Mouse (Mus musculus): Measurements from ENCODE around the gene Axl.
A peak's percentile ranks its signal among the peaks of the same experiment; 100 is the strongest.

Gene Axl

DNA sequence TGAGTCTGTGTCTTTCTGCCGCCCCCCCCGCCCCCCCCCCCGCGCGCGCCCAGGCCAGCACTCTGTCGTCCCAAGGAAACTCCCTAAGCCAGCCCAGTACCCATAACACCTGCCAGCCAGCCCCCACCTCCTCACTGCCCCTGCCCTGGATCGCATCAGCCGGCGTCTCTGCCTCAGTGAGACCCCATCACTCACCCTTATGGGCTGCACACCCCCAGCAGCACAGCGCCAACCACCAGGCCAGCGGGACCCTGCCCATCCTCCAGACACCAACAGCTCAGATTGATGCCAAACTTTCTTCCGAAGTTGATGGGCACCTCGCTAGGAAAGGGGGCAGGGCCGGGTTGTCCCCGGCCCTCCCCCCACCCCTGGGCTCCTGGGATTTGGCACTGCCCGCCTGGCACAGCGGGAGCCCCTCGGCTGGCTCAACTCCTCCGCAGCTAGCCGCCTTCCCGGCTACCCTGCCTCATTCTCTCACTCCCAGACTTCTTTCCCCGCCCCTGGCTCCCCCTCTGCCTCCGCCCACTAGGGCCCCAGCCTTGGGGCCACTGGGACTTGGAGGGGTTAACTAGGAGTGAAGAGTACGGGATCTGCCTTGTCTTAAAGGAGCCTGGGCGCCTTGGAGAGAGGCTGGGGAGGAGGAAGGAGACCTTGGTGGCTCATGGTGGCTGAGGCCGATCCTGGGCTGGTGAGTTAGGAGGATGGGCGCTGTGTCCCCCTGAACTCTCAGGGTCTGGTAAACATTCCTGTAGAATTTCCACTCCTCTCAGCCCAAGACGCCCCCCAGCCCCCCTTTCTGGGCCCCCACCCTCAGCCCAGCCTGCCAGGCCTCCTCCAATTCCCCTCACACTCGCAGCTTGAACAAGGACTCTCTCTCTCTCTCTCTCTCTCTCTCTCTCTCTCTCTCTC is at the start of gene Axl:
Gene Axl, minus strand, starts transcription at position 486 of the 909 bp plus-strand sequence.
- DNase-seq (ENCODE audit: low spot score in 2 of 2) = no peak

DNA sequence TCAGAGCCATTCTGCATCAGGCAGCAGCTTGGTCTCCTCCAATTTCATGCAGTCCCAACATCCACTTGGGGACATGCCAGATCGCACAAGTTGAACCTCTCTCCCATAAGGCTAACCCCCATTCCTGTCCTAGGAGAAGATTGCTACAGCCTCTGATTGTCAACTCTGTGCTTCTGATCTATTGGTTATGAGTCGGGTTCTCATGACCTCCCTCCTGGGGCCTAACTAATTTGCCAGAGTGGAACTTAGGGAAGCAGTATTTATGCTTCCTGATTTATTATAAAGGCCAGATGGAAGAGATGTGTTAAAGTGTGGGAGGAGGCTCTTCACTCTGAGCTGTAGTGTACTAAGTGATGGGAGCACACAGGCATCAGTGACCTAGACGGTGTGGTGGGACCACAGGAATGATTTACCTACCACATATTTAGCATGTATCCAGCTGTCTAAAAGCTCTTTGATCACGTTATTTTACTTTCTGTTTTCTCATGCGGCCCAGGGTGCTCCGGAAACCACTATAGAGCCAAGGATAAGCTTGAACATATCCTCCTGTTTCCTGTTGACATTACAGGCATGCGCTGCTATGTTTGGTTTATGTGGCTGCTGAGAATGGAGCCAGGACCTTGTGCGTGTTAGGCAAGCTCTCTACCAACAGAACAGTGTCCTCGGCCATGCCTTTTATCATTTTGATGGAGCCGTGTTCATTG is 46.8 kb upstream of the Axl start:
- DNase-seq (ENCODE audit: low spot score in 2 of 2) = no peak

DNA sequence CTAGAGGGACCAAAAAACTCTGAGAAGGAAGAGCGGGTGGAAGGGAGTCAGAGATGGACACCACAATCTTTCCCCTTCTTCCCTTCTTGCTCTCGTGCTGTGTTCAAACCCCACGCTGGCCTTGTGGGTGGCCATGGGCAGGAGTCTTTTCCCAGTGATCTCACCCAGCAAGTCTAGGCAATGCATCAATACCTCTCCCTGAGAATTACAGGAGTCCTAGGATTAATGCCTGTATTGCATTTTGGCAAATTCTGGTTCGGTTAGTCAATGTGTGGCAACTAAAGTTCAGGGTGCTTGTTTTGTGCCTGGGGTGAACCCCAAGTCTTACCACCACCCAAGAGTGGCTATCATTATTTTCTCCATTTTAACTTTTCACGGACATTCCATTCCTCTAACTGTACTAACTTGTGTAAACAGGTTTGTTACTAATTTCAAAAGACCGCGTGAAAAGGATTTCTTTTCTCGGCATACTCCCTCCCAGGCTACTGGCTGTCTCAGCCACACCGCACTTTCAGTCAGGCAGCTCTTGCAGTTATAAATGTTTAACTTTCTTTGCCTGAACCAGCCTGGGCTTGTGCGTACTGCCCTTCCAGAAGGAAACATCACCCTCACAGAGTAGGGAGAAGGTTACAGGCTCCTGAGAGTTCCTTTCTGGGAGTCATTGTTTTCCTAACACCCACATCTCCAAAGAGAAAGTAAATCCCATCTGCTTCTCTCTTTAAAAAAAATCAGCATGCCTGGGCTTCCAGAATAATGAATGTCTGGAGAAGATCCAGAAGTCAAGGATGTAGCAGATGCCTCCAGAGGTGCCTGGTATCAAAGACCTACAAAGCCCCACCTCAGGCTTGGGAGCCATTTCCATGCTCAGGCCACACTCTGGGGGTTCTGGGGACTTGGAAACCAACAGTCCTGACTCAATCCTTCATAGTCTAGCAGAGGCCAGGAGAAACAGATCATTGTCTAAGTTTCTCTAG is 43.3 kb upstream of the Axl start:
- no peak for DNase-seq (ENCODE audit: low spot score in 2 of 2)

DNA sequence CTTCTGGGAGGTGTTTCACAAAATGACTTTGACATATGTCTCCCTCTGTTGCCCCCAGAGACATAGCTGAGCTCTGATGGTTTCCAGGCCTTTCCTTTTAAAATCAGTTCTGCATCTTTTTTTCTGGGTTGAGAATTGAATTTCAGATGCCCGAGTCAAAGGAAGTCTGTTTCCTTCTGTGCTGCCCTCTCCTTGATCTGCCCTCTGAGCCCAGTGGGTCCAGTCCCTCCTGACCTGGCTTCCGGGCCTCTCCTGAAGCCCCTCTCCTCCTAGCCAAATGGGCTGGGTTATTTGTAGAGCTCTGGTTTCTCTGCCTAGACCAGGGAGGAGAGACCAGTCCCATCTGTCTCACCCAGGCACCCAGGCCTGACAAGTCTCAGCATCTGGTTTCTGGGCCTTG is 41.7 kb upstream of the Axl start:
- no peak for DNase-seq (ENCODE audit: low spot score in 2 of 2)

DNA sequence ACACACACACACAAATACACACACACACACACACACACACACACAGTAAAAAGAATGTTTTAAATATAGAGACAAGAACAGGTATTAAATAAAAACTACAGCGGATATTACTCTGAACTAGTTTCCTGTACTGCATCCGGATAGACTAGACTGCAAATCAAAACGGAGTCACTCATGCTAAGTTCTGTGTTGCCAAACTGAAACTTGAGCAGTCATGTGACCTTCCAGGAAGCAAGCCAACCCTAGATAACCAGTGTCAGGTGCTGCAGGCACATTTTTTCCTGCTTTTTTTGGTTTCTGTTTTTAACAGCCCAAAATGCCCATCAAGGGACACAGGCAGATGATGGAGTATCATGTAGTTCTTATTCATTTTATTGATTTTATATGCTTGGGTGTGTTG is 38.7 kb upstream of the Axl start:
- DNase-seq (ENCODE audit: low spot score in 2 of 2) = no peak

DNA sequence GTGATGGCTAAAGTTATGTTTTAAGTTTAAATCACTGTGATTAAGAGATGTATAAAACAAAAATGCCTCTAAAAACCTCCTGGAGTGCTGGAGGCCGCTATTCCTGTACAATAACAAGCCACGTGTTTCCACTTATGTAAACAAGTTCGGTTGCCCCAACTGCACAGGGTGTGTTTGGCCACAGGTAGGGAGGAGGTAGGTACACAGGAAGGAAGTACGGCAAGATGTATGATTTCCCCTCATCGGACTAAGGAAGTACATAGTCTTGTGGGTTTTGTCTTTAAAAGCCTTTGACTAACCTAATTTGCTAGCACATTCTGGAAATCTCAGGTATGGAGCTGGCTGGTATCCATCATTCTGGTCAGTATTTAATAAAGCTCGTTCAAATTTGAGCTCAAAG is 37.5 kb upstream of the Axl start:
- no peak for DNase-seq (ENCODE audit: low spot score in 2 of 2)

DNA sequence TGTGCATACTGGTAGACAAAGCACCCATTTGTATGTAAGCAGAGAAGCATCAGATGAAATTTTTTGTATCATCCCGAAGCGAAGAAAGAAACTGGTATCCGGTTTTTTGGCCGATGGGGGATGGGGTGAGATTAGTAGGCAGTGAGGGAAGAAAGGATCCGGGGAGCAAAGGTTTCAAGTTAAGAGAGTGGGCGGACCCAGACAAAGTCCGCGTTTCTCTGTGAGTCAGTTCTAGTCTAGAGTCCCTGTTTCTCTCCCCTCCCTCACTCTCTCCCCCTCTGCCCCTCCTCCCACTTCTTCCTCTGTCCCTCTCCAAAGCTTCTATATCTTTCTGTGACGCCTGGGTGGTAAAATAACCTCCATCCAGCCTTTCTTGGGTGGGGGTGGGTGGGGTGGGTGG is 36.5 kb upstream of the Axl start:
- DNase-seq (ENCODE audit: low spot score in 2 of 2) = no peak

DNA sequence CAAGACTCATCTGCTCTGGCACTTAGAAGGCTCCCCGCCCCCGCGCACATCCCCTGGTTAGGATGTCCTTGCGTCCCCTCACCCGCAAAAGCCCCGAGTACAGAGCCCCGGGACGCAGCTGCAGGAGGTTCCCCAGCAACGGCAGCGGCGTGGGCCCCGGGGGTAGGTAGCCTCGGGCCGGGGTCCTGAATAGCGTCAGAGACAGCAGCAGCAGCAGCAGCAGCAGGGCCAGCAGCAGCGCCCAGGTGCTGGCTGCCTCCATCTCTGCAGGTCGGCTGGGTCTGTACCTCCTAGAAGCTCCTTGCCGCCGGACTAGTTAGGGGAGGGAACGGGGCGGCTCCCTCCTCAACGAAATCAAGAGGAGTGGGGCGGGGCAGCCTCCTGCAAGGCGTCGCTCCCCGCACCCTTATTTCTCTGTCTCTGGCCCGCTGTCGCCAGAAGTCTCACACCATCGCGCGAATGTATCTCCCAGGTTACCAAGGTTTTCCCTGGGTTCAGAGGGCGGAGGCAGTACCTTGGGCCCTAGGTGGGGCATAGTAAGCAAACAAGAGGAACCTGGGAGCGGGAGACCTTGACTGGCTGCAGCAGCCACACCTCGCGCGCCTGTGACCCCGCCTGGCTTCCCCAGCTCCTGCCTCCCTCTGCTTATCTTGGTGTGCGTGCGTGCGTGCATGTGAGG is 27.9 kb upstream of the Axl start, which contains the start of gene Cyp2s1:
Gene Cyp2s1, minus strand, starts transcription at position 673 of the 679 bp plus-strand sequence.
- DNase-seq (ENCODE audit: low spot score in 2 of 2) = peak; percentile 7 to 35

DNA sequence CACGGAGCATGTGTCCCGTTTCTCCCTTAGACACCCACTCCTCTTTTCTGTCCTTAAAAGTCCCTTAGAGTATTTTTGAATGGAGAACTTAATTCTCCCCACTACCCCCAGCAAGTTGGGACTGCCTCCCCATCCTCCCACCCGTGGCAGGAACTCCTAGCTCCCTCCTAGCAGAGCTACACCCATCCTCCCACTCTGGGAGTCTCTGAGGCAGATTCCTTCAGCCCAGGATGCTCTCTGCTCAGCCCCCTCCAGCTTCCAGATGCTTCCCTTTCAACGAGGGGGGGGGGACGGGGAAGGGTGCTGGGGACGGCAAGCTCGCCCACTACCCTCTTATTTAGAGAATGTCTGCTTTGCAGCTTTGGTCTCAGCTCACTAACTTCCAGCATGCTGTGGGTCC is 27.1 kb upstream of the Axl start:
- DNase-seq (ENCODE audit: low spot score in 2 of 2) = no peak

DNA sequence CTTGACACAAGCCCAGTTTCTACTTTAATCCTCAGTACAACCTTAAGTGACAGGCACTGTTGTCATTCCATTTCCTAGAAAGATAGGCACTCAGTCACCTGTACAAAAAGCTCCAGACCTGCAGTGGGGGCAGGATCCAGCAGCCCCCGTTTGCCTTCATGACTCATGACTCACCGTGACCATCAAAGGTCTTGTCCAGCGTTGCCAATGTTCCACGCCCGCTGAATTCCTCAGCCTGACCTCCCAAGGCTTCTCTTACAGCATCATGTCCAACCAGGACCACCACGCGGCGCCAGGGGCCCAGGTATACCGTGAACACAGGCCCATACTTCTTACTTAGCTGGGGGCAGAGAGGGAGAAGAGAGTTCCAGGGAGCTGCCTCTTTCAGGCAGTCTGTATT is 26.2 kb upstream of the Axl start:
- no peak for DNase-seq (ENCODE audit: low spot score in 2 of 2)

DNA sequence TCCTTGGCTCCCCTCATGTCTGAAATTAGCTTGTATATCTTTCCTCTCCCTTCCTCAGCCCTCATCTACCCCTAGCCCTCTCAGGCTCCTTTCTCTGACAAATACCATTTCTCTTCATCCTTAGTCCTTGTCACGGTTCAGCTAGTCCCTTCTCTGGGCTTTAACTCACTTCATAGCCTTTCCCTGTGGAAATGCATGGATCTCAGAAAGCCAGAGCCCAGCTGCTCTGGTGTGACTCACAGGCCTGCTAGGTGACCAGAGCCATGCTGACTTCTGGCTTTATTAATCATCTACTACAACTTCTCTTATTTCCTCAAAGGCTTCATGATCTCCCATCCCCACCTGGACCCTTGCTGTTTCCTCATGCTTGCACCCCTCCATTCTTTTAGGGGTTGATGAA is 23.7 kb upstream of the Axl start:
- no peak for DNase-seq (ENCODE audit: low spot score in 2 of 2)

DNA sequence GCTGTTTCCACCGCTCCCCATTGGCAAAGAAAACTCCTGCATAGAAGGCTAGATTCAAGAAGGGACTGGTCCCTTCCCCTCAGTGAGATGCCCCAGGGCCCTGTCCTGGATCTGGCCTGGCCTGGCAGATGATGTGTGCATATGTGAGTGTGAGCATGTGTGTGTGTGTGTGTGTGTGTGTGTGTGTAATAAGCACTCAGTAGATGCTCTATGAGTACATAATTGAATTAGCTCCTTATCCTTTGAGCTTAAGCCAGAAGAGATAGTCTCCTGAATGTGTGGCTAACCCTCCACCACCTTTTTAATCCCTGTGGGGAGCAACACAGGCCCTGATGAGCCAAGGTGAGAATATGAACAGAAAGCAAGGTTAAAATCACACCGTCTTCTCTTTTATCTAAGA is 23.2 kb upstream of the Axl start:
- DNase-seq (ENCODE audit: low spot score in 2 of 2) = no peak

DNA sequence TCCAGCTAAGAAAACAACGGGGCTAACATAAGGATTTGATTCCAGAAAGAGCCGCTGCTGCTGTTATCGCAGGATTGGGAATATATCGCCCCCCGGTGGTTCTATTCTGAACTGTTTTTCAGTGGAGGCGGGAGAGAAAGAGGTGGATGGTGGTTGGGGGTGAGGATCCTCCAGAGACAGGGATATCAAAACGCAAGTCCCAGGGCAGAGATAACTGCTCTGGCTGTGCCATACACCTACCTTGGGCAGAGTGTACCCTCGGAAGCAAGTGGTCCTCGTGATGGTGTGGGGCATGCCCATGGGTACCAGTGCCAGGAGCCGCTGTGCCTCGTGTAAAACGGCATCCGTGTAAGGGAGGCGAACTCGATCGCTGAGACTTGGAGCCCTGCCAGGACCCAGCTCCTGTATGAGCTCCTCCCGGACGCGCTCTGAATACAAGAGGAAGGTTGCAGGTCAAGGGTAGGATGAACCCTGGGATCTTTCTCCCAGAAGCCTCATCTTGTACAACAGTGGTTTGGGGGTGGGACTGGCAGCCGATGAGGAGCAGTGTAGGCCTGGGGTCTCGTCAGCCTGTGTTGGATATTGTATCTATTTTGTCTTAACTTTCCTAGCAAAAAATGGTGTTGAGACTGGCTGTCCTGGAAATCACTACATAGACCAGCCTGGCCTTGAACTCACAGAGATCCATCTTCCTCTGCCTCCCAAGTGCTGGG is 17.3 kb upstream of the Axl start:
- peak; percentile 44 to 68 for DNase-seq (ENCODE audit: low spot score in 2 of 2)

DNA sequence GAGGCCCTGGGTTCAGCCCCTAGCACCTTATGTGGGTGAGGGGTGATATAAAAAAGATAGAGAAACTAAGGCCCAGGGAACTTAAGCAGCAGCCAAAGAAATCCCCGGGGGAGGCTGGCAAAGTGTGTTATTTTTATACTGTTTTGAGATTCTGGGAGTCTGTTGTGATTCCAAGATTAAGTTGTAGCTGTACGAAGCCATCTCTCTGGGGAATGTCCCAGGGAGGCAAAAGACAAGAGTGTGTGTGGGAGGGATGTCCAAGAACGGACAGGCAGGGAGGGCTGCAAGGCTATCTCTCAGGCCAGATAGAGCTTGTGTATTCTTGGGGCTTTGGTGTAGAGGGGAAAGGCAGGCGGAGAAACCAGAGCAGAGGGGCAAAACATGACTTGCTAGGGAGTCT is 16.3 kb upstream of the Axl start:
- no peak for DNase-seq (ENCODE audit: low spot score in 2 of 2)

DNA sequence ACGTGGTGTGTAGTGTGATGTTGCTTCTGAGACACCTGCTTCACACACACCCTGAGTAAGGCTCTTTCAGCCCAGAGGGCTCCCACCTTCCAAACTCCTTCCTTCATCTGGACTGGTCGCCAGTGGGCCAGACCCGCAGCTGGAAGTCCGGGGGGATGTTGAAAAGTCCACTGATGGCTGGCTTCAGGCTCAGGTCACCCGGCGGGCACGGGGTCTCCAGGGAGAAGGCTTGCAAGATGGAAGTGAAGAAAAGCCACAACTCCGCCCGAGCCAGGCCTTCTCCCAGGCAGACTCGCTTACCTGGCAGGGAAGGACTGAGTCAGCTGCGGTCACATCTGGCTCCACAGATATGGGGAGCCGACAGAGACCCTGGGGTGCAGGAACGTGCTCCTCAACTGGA is 15.0 kb upstream of the Axl start:
- DNase-seq (ENCODE audit: low spot score in 2 of 2) = no peak

DNA sequence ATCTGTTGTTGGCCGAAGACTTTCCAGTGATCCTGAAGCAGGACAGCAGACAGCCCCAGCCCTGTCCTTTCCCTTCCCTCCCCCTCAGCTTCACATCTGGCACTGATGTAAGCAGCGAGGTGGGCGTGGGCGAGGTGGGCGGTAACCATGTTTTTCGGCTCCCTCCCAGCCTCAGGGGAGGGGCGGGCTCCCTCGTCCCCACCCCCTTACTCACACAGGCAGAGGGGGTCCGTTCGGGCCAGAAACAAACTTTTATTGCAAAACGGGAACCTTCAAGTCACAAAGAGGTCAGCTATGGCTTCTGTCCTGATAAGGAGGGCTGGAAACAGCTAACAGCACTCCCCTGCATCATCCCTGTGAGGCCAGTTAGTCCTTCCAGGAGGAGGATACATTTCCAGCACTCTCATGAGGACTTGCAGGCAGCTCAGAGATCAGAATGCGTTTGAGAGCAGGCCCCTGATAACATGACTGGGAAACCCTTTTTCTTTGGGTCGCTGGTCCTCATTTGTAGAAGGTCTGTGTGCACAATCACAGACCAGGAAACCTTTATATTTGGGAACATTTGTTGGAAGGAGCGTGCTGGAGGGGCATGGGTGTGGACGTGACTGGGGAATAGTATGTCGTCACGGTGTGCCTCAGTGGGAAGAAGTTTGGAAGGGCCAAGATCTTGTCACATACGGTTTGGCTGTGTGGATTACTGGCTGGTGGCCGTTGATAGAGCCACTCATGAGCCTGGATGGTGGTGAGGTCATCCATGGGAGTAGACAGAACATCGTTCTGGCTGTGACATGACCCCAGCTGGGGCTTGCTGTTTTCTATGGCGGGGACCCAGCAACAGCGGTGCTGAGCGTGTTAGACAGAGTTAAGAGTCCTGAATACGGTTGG is 14.0 kb upstream of the Axl start:
- DNase-seq (ENCODE audit: low spot score in 2 of 2) = no peak

DNA sequence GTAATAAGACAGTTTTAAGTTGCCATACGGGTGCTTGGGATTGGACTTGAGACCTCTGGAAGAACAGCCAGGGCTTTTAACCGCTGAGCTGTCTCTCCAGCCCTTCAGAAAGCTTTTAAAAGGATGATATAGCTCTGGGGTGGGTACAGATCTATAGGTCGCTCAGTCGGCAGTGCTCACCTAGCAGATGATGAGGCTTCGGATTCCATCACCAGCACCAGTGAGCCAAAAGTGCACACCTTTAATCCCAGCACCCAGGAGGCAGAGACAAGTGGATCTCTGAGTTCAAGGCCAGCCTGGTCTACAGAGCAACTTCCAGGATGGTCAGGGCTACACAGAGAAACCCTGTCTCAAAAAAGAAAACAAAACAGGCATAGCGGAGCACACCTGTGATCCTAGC is 12.5 kb upstream of the Axl start:
- no peak for DNase-seq (ENCODE audit: low spot score in 2 of 2)

DNA sequence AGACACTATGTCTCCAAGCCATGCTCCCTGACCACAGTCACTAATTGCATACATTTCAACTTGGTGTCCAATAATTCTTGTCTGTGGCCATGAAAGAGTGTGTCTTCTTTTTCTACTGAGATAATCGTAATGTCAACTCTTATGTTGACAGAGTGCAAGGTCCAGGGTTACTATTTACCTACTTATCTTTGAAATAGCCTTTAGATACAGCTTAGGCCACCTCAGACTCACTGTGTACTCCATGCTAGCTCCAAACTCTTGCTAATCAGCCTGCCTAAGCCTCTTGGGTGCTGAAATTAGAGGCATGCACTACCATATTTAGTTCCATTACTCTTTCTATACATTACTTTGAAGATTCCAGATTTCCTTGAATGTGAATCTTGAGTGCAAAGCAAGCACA is 10.9 kb upstream of the Axl start:
- no peak for DNase-seq (ENCODE audit: low spot score in 2 of 2)

DNA sequence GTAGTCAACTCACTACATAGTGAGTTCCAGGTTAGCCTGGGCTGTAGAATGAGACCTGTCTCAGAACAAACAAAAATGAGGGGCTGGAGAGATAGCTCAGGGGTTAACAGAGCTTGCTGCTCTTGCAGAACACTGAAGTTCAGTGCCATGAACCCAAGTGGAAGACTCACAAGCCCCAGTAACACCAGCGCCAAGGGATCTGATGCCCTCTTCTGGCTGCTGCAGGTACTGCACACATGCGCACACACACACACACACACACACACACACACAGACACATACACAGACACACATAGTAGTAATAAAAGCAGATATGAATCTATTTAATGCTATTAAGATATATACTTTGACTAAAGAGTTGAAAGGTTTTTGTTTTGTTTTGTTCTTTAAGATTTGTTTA is 10.0 kb upstream of the Axl start:
- no peak for DNase-seq (ENCODE audit: low spot score in 2 of 2)

DNA sequence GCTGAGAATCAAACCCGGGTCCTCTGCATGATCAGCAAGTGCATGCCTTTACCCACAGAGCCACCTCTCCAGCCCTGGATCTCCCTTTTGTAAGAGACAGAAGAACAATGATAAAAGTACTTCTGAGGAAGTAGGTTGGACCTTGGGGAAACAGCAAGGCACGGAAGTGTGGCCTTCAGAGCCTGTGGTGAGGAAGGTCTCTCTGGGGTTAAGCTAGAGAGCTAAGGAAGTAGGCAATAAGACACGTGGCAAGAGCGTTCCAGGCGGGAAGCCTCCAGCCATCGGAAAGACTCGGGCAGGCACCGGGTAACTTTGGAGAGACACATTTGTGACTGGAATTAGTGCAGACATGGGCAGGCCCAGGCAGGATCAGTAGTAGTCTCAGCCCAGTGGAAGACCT is 6.3 kb upstream of the Axl start:
- no peak for DNase-seq (ENCODE audit: low spot score in 2 of 2)
